Mouse (Mus musculus) hindbrain, embryonic 16.5 days (tissue): ENCODE measurements around the gene Card19. TPM values are rescaled to one million over a fixed set of nuclear protein-coding genes. Genes with fewer than 3 reads are reported as not detected.

ENCODE experiments used
- ATAC-seq: fragments of 200-750 bp; cut with Nextera tagmentation; 2 replicates; pipeline ENCODE4 v1.8.0; 2017; ENCODE audit warnings: moderate TSS enrichment, moderate library complexity
- H3K27ac ChIP-seq: fragments of 300-500 bp; sonication (generic); 2 replicates; pipeline ENCODE4 v1.5.1; 2014; ENCODE audit warnings: low read depth, mild to moderate bottlenecking, control low read depth, low read length, moderate library complexity
- H3K27me3 ChIP-seq: fragments of 300-500 bp; sonication (generic); replicated peaks from 2 replicates; pipeline ENCODE4 v1.6.1; 2014; ENCODE audit warnings: low read length; ENCODE audit not compliant: control insufficient read depth, insufficient read depth
- H3K36me3 ChIP-seq: fragments of 300-500 bp; sonication (generic); 2 replicates; pipeline ENCODE4 v1.6.1; 2014; ENCODE audit warnings: mild to moderate bottlenecking, low read length, moderate library complexity, mixed read lengths; ENCODE audit not compliant: control insufficient read depth, insufficient read depth
- H3K4me1 ChIP-seq: fragments of 300-500 bp; sonication (generic); 2 replicates; pipeline ENCODE4 v1.6.1; 2014; ENCODE audit warnings: low read depth, low read length; ENCODE audit not compliant: control insufficient read depth, insufficient read depth
- H3K4me2 ChIP-seq: fragments of 300-500 bp; sonication (generic); 2 replicates; pipeline ENCODE4 v1.6.1; 2014; ENCODE audit warnings: mild to moderate bottlenecking, low read length, control low read depth, moderate library complexity
- H3K4me3 ChIP-seq: fragments of 300-500 bp; sonication (generic); 2 replicates; pipeline ENCODE4 v1.5.1; 2014; ENCODE audit warnings: mild to moderate bottlenecking, low read length, control low read depth, moderate library complexity
- H3K9ac ChIP-seq: fragments of 300-500 bp; sonication (generic); 2 replicates; pipeline ENCODE4 v1.6.1; 2014; ENCODE audit warnings: low read depth, mild to moderate bottlenecking, control low read depth, low read length, moderate library complexity
- H3K9me3 ChIP-seq: fragments of 300-500 bp; sonication (generic); 2 replicates; pipeline ENCODE4 v1.6.1; 2014; ENCODE audit warnings: mild to moderate bottlenecking, low read length, moderate library complexity; ENCODE audit not compliant: control insufficient read depth
- WGBS: fragments of 180-500 bp; shearing (Covaris S2); extraction: QIAGEN DNeasy Blood & Tissue Kit; methylation state at CpG from one replicate; pipeline ENCODE4 v1.1.7; 2014; 5-methylcytosine and 5-hydroxymethylcytosine counted together
- polyA plus RNA-seq: library from polyadenylated mRNA; unstranded; fragments of >200 nt; fragmentation: Nextera tagmentation; extraction: Ambion mirVana; gene quantifications from 2 replicates; pipeline ENCODE4 v1.2.1, GENCODE M21; 2015

Gene Card19
- polyA plus RNA-seq, 1 experiment from 2014 or later: 37.7 TPM

DNA sequence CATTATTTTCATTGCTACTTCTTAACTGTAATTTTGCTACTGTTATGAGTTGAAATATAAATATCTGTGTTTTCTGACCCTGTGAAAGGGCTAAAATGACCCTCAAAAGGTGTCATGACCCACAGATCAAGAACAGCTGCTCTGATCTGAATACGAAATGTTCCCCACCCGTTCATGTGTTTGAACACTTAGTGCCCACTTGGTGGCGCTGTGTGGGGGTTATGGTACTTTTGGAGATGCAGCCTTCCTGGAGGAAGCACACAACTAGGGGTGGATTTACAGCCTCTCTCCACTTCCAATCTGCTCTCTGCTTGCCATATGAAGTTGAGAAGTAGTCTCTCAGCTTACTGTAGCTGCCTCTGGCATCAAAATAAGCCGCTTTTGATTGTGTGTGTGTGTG, 18.9 kb upstream of the Card19 start:
- Histone ChIP-seq H3K4me2 (no peak overlapping the region), H3K9me3 (no peaks in the 10 kb centered on the region), H3K27me3 (no peaks in the 10 kb centered on the region), H3K9ac (no peak overlapping the region), H3K4me3 (no peak overlapping the region), H3K36me3 (no peaks in the 10 kb centered on the region), H3K4me1 (no peaks in the 10 kb centered on the region), H3K27ac (no peak overlapping the region)
- no peak for ATAC-seq
- WGBS: 97% methylated on average over 4 of the region's 4 CpGs

GRCm38 (mm10) chr13:49233792-49234572, 18.1 kb upstream of the Card19 start:
- Histone ChIP-seq H3K4me3 (no peak overlapping the region), H3K9ac (no peak overlapping the region), H3K27ac (no peak overlapping the region), H3K27me3 (no peaks in the 10 kb centered on the region), H3K36me3 (no peaks in the 10 kb centered on the region), H3K4me2 (no peak overlapping the region), H3K4me1 (no peaks in the 10 kb centered on the region), H3K9me3 (no peaks in the 10 kb centered on the region)
- ATAC-seq: no peak
- 83% methylated on average over 8 of the region's 8 CpGs for WGBS

DNA sequence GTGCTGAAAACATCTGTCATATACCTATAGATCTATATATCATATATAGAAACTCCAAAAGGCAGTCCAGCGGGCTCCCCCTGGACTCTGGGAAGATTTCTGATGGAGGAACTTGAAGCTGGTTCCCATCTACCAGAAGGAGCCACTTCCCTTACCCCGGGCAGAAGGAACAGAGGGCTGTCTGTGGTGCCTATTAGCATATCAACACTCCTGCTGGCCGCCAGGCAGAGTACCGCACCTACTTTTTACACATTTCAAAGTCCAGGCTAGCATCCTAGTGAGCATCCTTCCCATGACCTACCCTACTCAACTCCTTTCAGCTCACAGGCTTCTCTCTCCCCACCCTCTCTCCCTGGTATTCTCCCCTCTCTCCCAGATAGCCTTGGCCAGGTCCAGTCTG, 9.8 kb upstream of the Card19 start:
- H3K36me3 ChIP-seq: no peaks in the 10 kb centered on the region
- no peak overlapping the region for H3K9ac ChIP-seq
- 46% methylated on average over 4 of the region's 4 CpGs for WGBS
- H3K4me3 ChIP-seq: no peak overlapping the region
- no peaks in the 10 kb centered on the region for H3K27me3 ChIP-seq
- no peak overlapping the region for H3K4me2 ChIP-seq
- ATAC-seq: no peak
- H3K9me3 ChIP-seq: peaks cover 3% of the 10 kb centered on the region; the same call in 1 of the 2 replicates
- no peaks in the 10 kb centered on the region for H3K4me1 ChIP-seq
- H3K27ac ChIP-seq: no peak overlapping the region

GRCm38 (mm10) chr13:49225159-49225558, 9.3 kb upstream of the Card19 start:
- WGBS: 65% methylated on average over 3 of the region's 3 CpGs

DNA sequence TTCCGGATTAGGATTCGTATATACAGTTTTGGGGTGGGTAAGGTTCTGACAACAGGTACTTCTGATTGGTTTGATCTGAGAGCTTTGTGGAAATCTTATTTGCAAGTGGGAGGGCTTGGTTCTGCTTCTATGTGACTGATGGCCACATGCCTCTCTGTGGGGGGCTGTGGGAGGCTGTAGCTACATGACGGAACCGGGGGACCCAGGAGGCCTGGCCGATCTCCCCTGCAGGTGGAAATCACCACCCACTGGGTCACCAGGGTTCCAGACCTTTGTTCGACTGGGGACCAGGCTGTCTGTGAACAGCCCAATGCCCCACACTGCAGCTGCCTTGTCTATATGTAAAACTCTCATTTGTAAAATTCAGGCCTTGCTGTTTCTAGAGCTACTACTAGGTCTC, 8.9 kb upstream of the Card19 start:
- no peak overlapping the region for H3K4me3 ChIP-seq
- H3K36me3 ChIP-seq: no peaks in the 10 kb centered on the region
- ATAC-seq: no peak
- no peaks in the 10 kb centered on the region for H3K4me1 ChIP-seq
- H3K27me3 ChIP-seq: no peaks in the 10 kb centered on the region
- H3K27ac ChIP-seq: no peak overlapping the region
- no peak overlapping the region for H3K4me2 ChIP-seq
- no peak overlapping the region for H3K9ac ChIP-seq
- H3K9me3 ChIP-seq: peaks cover 3% of the 10 kb centered on the region; the same call in 1 of the 2 replicates
- WGBS: 21% methylated on average over 6 of the region's 6 CpGs

More at GRCm38 (mm10) chr13:49225159-49225558, 9.3 kb upstream of the Card19 start:
- Histone ChIP-seq H3K27me3 (no peaks in the 10 kb centered on the region), H3K4me2 (no peak overlapping the region), H3K4me1 (no peaks in the 10 kb centered on the region), H3K27ac (no peak overlapping the region), H3K4me3 (no peak overlapping the region), H3K36me3 (no peaks in the 10 kb centered on the region), H3K9me3 (peaks cover 3% of the 10 kb centered on the region; the same call in 1 of the 2 replicates), H3K9ac (no peak overlapping the region)
- no peak for ATAC-seq

- no peak for ATAC-seq
- H3K36me3 ChIP-seq: no peaks in the 10 kb centered on the region
- no peak overlapping the region for H3K4me2 ChIP-seq
- 19% methylated on average over 10 of the region's 10 CpGs for WGBS
- H3K9me3 ChIP-seq: peaks cover 3% of the 10 kb centered on the region; the same call in 1 of the 2 replicates
- no peaks in the 10 kb centered on the region for H3K4me1 ChIP-seq
- no peak overlapping the region for H3K27ac ChIP-seq
- no peaks in the 10 kb centered on the region for H3K27me3 ChIP-seq
- H3K9ac ChIP-seq: no peak overlapping the region
- H3K4me3 ChIP-seq: no peak overlapping the region
These were observed 8.5 kb upstream of the Card19 start for GRCm38 (mm10) chr13:49224314-49224713.

DNA sequence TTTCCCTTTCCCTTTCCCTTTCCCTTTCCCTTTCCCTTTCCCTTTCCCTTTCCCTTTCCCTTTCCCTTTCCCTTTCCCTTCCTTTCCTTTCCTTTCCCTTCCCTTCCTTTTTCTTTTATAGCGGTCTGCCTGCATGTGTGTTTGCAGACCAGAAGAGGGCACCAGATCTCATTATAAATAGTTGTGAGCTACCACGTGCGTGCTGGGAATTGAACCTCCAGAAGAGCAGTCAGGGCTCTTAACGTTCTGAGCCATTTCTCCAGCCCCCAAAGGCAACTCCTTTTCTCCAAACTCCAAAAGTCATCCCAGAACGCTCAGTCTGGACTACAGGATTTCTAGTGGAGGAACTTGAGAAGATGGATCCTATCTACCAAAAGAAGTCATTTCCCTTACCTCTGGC, 5.1 kb upstream of the Card19 start:
- Histone ChIP-seq H3K27ac (no peak overlapping the region), H3K9ac (no peak overlapping the region), H3K36me3 (no peaks in the 10 kb centered on the region), H3K4me3 (no peak overlapping the region), H3K27me3 (peaks cover 8% of the 10 kb centered on the region; the same call in 1 of the 2 replicates), H3K9me3 (peaks cover 3% of the 10 kb centered on the region; the same call in 1 of the 2 replicates), H3K4me1 (peaks cover 6% of the 10 kb centered on the region), H3K4me2 (no peak overlapping the region)
- WGBS: 19% methylated on average over 5 of the region's 5 CpGs
- no peak for ATAC-seq

DNA sequence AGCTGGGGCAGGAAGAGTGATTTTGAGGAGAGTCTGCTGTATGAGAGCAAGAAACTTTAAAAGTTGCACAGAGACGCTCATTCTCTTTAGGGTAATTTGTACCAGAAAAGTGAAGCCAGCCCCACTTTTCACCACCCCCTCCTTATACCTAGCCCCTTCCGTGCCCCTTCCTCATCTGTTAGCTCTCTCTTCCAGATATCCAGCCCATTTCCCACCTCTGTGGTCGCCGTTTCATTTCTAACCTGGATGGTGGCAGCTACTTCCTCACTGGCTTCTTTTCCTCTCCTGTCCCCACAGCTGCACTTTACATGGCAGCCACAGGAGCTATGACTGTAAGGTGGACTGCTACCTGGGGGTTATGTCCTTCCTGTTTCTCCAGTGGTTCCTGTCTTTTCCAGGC, 3.5 kb upstream of the Card19 start:
- no peak for ATAC-seq
- H3K4me1 ChIP-seq: peaks cover 16% of the 10 kb centered on the region
- 89% methylated on average over 4 of the region's 4 CpGs for WGBS
- peaks cover 8% of the 10 kb centered on the region; the same call in 1 of the 2 replicates for H3K27me3 ChIP-seq
- no peaks in the 10 kb centered on the region for H3K36me3 ChIP-seq
- peaks cover 3% of the 10 kb centered on the region; the same call in 1 of the 2 replicates for H3K9me3 ChIP-seq
- H3K9ac ChIP-seq: no peak overlapping the region
- H3K27ac ChIP-seq: no peak overlapping the region
- no peak overlapping the region for H3K4me2 ChIP-seq
- no peak overlapping the region for H3K4me3 ChIP-seq

DNA sequence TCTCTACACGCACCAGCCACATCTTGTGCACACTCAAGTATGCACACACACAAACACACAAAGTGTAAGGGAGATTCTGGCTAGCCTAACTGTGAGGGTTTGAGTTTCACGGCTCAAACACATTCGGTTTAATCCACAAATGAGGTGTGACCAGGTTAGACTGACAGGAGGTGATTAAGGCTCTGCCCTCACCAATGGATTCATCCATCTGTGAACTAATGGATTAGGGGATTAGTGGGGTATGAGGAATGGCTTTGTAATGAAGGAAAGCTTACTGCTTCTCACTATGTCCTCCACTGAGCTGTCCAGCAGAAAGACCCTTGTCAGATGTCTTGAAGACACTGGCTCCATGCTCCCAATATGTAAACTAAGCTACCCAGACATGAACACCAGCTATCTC, 2.8 kb upstream of the Card19 start:
- no peak overlapping the region for H3K9ac ChIP-seq
- no peaks in the 10 kb centered on the region for H3K36me3 ChIP-seq
- peaks cover 3% of the 10 kb centered on the region; the same call in 1 of the 2 replicates for H3K9me3 ChIP-seq
- peaks cover 8% of the 10 kb centered on the region; the same call in 1 of the 2 replicates for H3K27me3 ChIP-seq
- no peak overlapping the region for H3K27ac ChIP-seq
- peaks cover 22% of the 10 kb centered on the region for H3K4me1 ChIP-seq
- H3K4me3 ChIP-seq: no peak overlapping the region
- no peak for ATAC-seq
- H3K4me2 ChIP-seq: no peak overlapping the region
- 48% methylated on average over 3 of the region's 3 CpGs for WGBS
